Mouse (Mus musculus): ENCODE results near the gene Fam166b.

- TF ChIP-seq HCFC1 (IDR thresholded peaks at IDR 0.05; ENCODE audit: borderline replicate concordance, insufficient read depth, low read length) (no peak), CHD2 (IDR thresholded peaks at IDR 0.05; ENCODE audit: low read depth, low read length) (no peak), MAFK (IDR thresholded peaks at IDR 0.05; ENCODE audit: insufficient read depth, low read depth, low read length) (no peak)
Measured at GRCm38 (mm10) chr4:43465935-43466334, 37.0 kb upstream of the Fam166b start.
